Mouse (Mus musculus): Measurements from ENCODE around the gene Gm49380.

DNA sequence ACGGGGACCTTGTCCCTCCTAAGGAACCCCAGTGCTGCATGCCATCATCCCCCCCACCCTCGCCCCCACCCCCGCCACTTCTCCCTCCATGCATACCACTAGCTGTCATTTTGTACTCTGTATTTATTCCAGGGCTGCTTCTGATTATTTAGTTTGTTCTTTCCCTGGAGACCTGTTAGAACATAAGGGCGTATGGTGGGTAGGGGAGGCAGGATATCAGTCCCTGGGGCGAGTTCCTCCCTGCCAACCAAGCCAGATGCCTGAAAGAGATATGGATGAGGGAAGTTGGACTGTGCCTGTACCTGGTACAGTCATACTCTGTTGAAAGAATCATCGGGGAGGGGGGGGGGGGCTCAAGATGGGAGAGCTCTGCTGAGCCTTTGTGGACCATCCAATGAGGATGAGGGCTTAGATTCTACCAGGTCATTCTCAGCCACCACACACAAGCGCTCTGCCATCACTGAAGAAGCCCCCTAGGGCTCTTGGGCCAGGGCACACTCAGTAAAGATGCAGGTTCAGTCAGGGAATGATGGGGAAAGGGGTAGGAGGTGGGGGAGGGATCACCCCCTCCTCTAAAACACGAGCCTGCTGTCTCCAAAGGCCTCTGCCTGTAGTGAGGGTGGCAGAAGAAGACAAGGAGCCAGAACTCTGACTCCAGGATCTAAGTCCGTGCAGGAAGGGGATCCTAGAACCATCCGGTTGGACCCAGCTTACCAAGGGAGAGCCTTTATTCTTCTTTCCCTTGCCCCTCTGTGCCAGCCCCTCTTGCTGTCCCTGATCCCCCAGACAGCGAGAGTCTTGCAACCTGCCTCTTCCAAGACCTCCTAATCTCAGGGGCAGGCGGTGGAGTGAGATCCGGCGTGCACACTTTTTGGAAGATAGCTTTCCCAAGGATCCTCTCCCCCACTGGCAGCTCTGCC, 65.5 kb downstream of the Gm49380 start:
- TF ChIP-seq POLR2A (IDR thresholded peaks at IDR 0.05; ENCODE audit: extremely low read depth, insufficient read depth, low read length) (no peak), CTCF (IDR thresholded peaks at IDR 0.05; ENCODE audit: extremely low read depth, insufficient read depth, low read length) (no peak)
